Mouse (Mus musculus): ENCODE data around the gene Rhou.

Gene Rhou

GRCm38 (mm10) chr8:123692165-123692962, 38.6 kb downstream of the Rhou start:
- DNase-seq (ENCODE audit: low read depth, low spot score): no peak

GRCm38 (mm10) chr8:123696167-123696566, 42.4 kb downstream of the Rhou start:
- DNase-seq (ENCODE audit: low read depth, low spot score): no peak

GRCm38 (mm10) chr8:123697329-123697728, 43.6 kb downstream of the Rhou start:
- no peak for DNase-seq (ENCODE audit: low read depth, low spot score)

- no peak for DNase-seq (ENCODE audit: low read depth, low spot score)
These were observed 46.8 kb downstream of the Rhou start for GRCm38 (mm10) chr8:123700399-123701070.

GRCm38 (mm10) chr8:123701952-123702587, 48.3 kb downstream of the Rhou start:
- DNase-seq (ENCODE audit: low read depth, low spot score): no peak

GRCm38 (mm10) chr8:123705376-123705775, 51.6 kb downstream of the Rhou start:
- DNase-seq (ENCODE audit: low read depth, low spot score): no peak

GRCm38 (mm10) chr8:123707137-123707536, 53.4 kb downstream of the Rhou start:
- DNase-seq (ENCODE audit: low read depth, low spot score): no peak

- no peak for DNase-seq (ENCODE audit: low read depth, low spot score)
These were observed 55.0 kb downstream of the Rhou start for GRCm38 (mm10) chr8:123708729-123709128.

GRCm38 (mm10) chr8:123710335-123710734, 56.6 kb downstream of the Rhou start:
- DNase-seq (ENCODE audit: low read depth, low spot score): no peak

All from ZHBTc4 (cell line).